8 mouse cellular contexts compared by ENCODE assay signal in genomic region chr14:31019331-31020205, GRCm38 (mm10). TPM values are rescaled to one million over a fixed set of nuclear protein-coding genes. Genes with fewer than 3 reads are reported as not detected.
DNase-seq lines count a peak whose midpoint lies in the region; ATAC-seq and TF ChIP-seq lines count a peak whose summit lies in the region.

No protein-coding gene starts in this region.

- peak overlapping the region; percentile 90 for H3K27ac ChIP-seq in liver, embryonic 14.5 days

- TF ChIP-seq CTCF in liver, embryonic 14.5 days (IDR thresholded peaks at IDR 0.05; ENCODE audit: low read depth): no peak

- peak overlapping the region; percentile 85 for H3K4me2 ChIP-seq in liver, embryonic 14.5 days (ENCODE audit: low read depth)

- H3K36me3 ChIP-seq in liver, embryonic 14.5 days (replicated peaks; ENCODE audit: control insufficient read depth, insufficient read depth, low read depth): peaks cover 41% of the 10 kb centered on the region

- H3K9ac ChIP-seq in liver, embryonic 14.5 days (replicated peaks): peak overlapping the region; percentile 94

- H3K9me3 ChIP-seq in liver, embryonic 14.5 days (ENCODE audit: control insufficient read depth, low read length): no peaks in the 10 kb centered on the region

- H3K4me1 ChIP-seq in liver, embryonic 14.5 days (replicated peaks; ENCODE audit: control insufficient read depth in 2 of 2, insufficient read depth in 2 of 2, low read length in 1 of 2): peaks cover 23 to 26% of the 10 kb centered on the region in 2 experiments

- peak; percentile 93 for ATAC-seq in liver, embryonic 14.5 days (ENCODE audit: insufficient read depth)

- TF ChIP-seq EP300 in liver, embryonic 14.5 days (IDR thresholded peaks at IDR 0.05; ENCODE audit: low read depth): no peak

- H3K4me3 ChIP-seq in liver, embryonic 14.5 days (ENCODE audit: insufficient read depth in 1 of 2, low read depth in 2 of 2, low read length in 2 of 2): peak overlapping the region; percentile 87 to 89

- no peaks in the 10 kb centered on the region for H3K27me3 ChIP-seq in liver, embryonic 14.5 days (ENCODE audit: control insufficient read depth, insufficient read depth, low read length)

- 2% methylated on average over 46 of the region's 56 CpGs for WGBS in liver, embryonic 14.5 days (ENCODE audit: insufficient replicate concordance)

- DNase-seq in ovary, adult 18-20 months (ENCODE audit: low spot score): peak; percentile 68
- DNase-seq in ovary, postnatal 10 days (ENCODE audit: low spot score): no peak
- peak; percentile 80 for DNase-seq in c-Kit-positive CD71-positive TER-119-positive erythroid progenitor cells, embryonic 14.5 days (ENCODE audit: low spot score)
- peak; percentile 78 for DNase-seq in gastrocnemius, postnatal 25 days
- DNase-seq in kidney, adult 11 months: peak; percentile 75
- peak; percentile 76 to 79 (median 76) for DNase-seq in liver, embryonic 14.5 days (ENCODE audit: low read depth in 3 of 3, low spot score in 3 of 3)
- DNase-seq in naive thymus-derived CD4-positive, alpha-beta T cell, adult 2 months (ENCODE audit: low read depth): peak; percentile 95
- peak; percentile 84 for DNase-seq in testis, postnatal 14 days (ENCODE audit: low spot score)

RNA-seq across cellular contexts. Expression of gene Gnl3, which starts 0.6 kb away (rescaled TPM):
- 10 to 100 TPM; 23.7 to 27.3 TPM for total RNA-seq in gastrocnemius, postnatal 25 days (2021)
- polyA plus RNA-seq in liver, embryonic 14.5 days (2012; rRNA removed): 50.2 and 88.0 TPM in 2 replicates
- polyA plus RNA-seq in liver, embryonic 14.5 days (2014; fragmentation: Nextera tagmentation; extraction: Ambion mirVana): 90.8 and 91.8 TPM in 2 replicates

RNA-seq across cellular contexts. Expression of gene Pbrm1, which starts 0.6 kb away (rescaled TPM):
- 10 to 100 TPM; 39.4 to 46.2 TPM for total RNA-seq in gastrocnemius, postnatal 25 days (2021)
- 7.2 and 10.3 TPM in 2 replicates for polyA plus RNA-seq in liver, embryonic 14.5 days (2012; rRNA removed)
- 35.3 and 36.9 TPM in 2 replicates for polyA plus RNA-seq in liver, embryonic 14.5 days (2014; fragmentation: Nextera tagmentation; extraction: Ambion mirVana)

RNA-seq across cellular contexts. Expression of gene Spcs1, which starts 18.1 kb away (rescaled TPM):
- total RNA-seq in gastrocnemius, postnatal 25 days (2021): 100 to 1,000 TPM; 120 to 128 TPM
- 157 and 292 TPM in 2 replicates for polyA plus RNA-seq in liver, embryonic 14.5 days (2012; rRNA removed)
- polyA plus RNA-seq in liver, embryonic 14.5 days (2014; fragmentation: Nextera tagmentation; extraction: Ambion mirVana): 307 and 323 TPM in 2 replicates

RNA-seq across cellular contexts. Expression of gene Glt8d1, which starts 18.4 kb away (rescaled TPM):
- total RNA-seq in gastrocnemius, postnatal 25 days (2021): 10 to 100 TPM; 11.5 to 13.7 TPM
- polyA plus RNA-seq in liver, embryonic 14.5 days (2012; rRNA removed): 12.6 and 18.4 TPM in 2 replicates
- 17.5 and 17.7 TPM in 2 replicates for polyA plus RNA-seq in liver, embryonic 14.5 days (2014; fragmentation: Nextera tagmentation; extraction: Ambion mirVana)
